Mouse (Mus musculus): Measurements from ENCODE around the gene Cdx4.

DNA sequence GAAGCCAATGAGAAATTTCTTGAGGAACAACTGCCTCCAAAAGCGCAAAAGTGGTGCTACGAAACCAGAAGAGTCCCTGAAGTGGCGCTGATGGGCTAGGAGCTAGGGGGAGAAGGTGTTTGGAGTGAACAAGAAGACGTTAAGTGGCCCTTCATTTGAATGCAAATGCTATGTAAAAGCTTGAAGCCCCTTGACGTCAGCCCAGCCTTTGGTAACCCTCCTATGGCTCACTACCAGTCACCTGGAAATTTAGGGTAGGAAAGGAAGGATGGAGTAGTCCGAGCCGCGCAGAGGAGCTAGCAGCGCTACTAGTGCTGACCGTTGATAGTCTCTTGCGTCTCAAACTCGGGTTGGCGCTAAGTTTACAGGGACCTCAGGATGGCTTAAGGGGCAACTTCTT is at the start of gene Cdx4:
- TF ChIP-seq CTCF (IDR thresholded peaks at IDR 0.05; ENCODE audit: borderline replicate concordance, insufficient read depth, low read depth, low read length) = no peak
- TF ChIP-seq POLR2A (IDR thresholded peaks at IDR 0.05; ENCODE audit: borderline replicate concordance, insufficient read depth, low read length) = no peak
